Mouse (Mus musculus) liver, embryonic 14.5 days (tissue): ENCODE measurements at regions not wholly inside any gene's neighbourhood (a gene's known extent, or its start where the extent isn't known, plus 50 kb on each side); places are given as distances from the start of the nearest gene placed in this dataset.

Experiments used
- CTCF ChIP-seq: IDR thresholded peaks from 2 replicates; pipeline ENCODE4 v1.5.1; 2016; ENCODE audit warnings: antibody characterized with exemption, low read depth, control low read depth
- EP300 ChIP-seq: IDR thresholded peaks from 2 replicates; pipeline ENCODE4 v1.6.1; 2016; ENCODE audit warnings: antibody characterized with exemption, low read depth

DNA sequence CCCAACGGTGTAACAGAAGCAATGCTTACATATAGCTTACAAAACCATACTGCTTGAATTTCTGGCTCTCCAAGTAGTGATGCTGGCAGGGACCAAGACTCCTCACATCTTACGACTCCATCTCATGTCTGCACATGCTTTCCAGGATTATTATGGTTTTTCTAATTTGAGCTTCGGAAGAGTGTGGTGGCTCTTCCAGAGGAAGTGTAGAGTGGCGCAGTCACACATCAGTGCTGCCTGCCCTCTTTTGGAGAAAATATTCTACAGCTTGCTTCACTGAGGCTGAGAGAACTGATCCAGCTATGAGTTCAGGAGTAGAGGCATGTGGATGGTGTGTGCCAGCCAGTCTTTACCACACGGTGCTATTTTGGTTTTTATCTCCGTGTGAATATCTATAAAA, 217.4 kb downstream of the Otol1 start:
- no peak for TF ChIP-seq CTCF
- TF ChIP-seq EP300 = no peak
